In genomic region chr4:127619870-127620269, GRCm38 (mm10) we compare ENCODE assay signal across 10 mouse cellular contexts.
A peak's percentile ranks its signal among the peaks of the same experiment; 100 is the strongest.
DNase-seq lines count a peak whose midpoint lies in the region; ATAC-seq and TF ChIP-seq lines count a peak whose summit lies in the region.
"Had no signal": no experiment of that assay in that cellular context is flagged by ENCODE, and none has a peak within 500 bp of the region (broad histone marks: within the 10 kb centered on the region; RNA-seq: fewer than 3 reads in every experiment).

No protein-coding gene starts in this region.

- WGBS in heart, postnatal 0 days, result 4% methylated on average over 14 of the region's 14 CpGs
- WGBS in heart, embryonic 12.5 days, result 6% methylated on average over 14 of the region's 14 CpGs
- 4% methylated on average over 14 of the region's 14 CpGs for WGBS in intestine, embryonic 15.5 days

- H3K9me3 ChIP-seq in heart, postnatal 0 days (replicated peaks; ENCODE audit: control insufficient read depth, low read length), result no peaks in the 10 kb centered on the region
- H3K9me3 ChIP-seq in heart, embryonic 12.5 days (replicated peaks), result no peaks in the 10 kb centered on the region
- no peaks in the 10 kb centered on the region for H3K9me3 ChIP-seq in intestine, embryonic 15.5 days
- H3K9me3 ChIP-seq: forebrain, embryonic 12.5 days; neural tube, embryonic 12.5 days had no signal

- no peak overlapping the region for H3K4me2 ChIP-seq in heart, postnatal 0 days (ENCODE audit: low read depth, low read length)
- no peak overlapping the region for H3K4me2 ChIP-seq in heart, embryonic 12.5 days
- H3K4me2 ChIP-seq in intestine, embryonic 15.5 days (replicated peaks), result no peak overlapping the region
- H3K4me2 ChIP-seq: forebrain, embryonic 12.5 days; neural tube, embryonic 12.5 days had no signal

- H3K27ac ChIP-seq in heart, postnatal 0 days (ENCODE audit: low read depth), result no peak overlapping the region
- H3K27ac ChIP-seq in heart, embryonic 12.5 days (ENCODE audit: poor library complexity, severe bottlenecking), result no peak overlapping the region
- H3K27ac ChIP-seq in intestine, embryonic 15.5 days, result no peak overlapping the region
- H3K27ac ChIP-seq: forebrain, embryonic 12.5 days; neural tube, embryonic 12.5 days had no signal

- no peak overlapping the region for H3K4me3 ChIP-seq in heart, postnatal 0 days (ENCODE audit: low read depth, low read length)
- no peak overlapping the region for H3K4me3 ChIP-seq in heart, embryonic 12.5 days
- no peak overlapping the region for H3K4me3 ChIP-seq in intestine, embryonic 15.5 days (replicated peaks)
- H3K4me3 ChIP-seq: forebrain, embryonic 12.5 days; neural tube, embryonic 12.5 days had no signal

- peak; percentile 43 for DNase-seq in heart, postnatal 0 days (ENCODE audit: low spot score)
- DNase-seq in R1 (ENCODE audit: low read depth, low spot score), result peak; percentile 73
- peak; percentile 10 for DNase-seq in lung, postnatal 10 days
- no peak for DNase-seq in cerebellum, postnatal 14 days
- DNase-seq in thymus, postnatal 10 days (ENCODE audit: low spot score in 2 of 2), result no peak

- H3K4me1 ChIP-seq in heart, postnatal 0 days (ENCODE audit: control insufficient read depth, insufficient read depth), result no peaks in the 10 kb centered on the region
- H3K4me1 ChIP-seq in heart, embryonic 12.5 days (replicated peaks), result no peaks in the 10 kb centered on the region
- no peaks in the 10 kb centered on the region for H3K4me1 ChIP-seq in intestine, embryonic 15.5 days (replicated peaks)
- H3K4me1 ChIP-seq: forebrain, embryonic 12.5 days; neural tube, embryonic 12.5 days had no signal

- H3K27me3 ChIP-seq in heart, postnatal 0 days (ENCODE audit: control insufficient read depth, insufficient read depth, low read length), result no peaks in the 10 kb centered on the region
- H3K27me3 ChIP-seq in heart, embryonic 12.5 days (replicated peaks), result no peaks in the 10 kb centered on the region
- no peaks in the 10 kb centered on the region for H3K27me3 ChIP-seq in intestine, embryonic 15.5 days (replicated peaks)
- H3K27me3 ChIP-seq: forebrain, embryonic 12.5 days; neural tube, embryonic 12.5 days had no signal

- no peak for TF ChIP-seq CTCF in heart, postnatal 0 days (IDR thresholded peaks at IDR 0.05; ENCODE audit: low read depth)

- ATAC-seq in heart, postnatal 0 days (ENCODE audit: insufficient read depth, low read depth), result peak; percentile 81
- ATAC-seq in heart, embryonic 12.5 days (ENCODE audit: insufficient number of reproducible peaks, low FRiP score), result no peak
- peak; percentile 72; the same call in 1 of the 2 replicates for ATAC-seq in intestine, embryonic 15.5 days
- ATAC-seq in cerebellum, adult (ENCODE audit: insufficient number of reproducible peaks, low FRiP score, low TSS enrichment), result no peak

- no peak overlapping the region for H3K9ac ChIP-seq in heart, postnatal 0 days (replicated peaks; ENCODE audit: low read depth, low read length)
- H3K9ac ChIP-seq in heart, embryonic 12.5 days, result no peak overlapping the region
- H3K9ac ChIP-seq in intestine, embryonic 15.5 days, result no peak overlapping the region
- H3K9ac ChIP-seq: forebrain, embryonic 12.5 days; neural tube, embryonic 12.5 days had no signal

- TF ChIP-seq EP300 in heart, postnatal 0 days (IDR thresholded peaks at IDR 0.05; ENCODE audit: low read depth), result no peak

- H3K36me3 ChIP-seq in heart, postnatal 0 days (replicated peaks; ENCODE audit: control insufficient read depth, insufficient read depth, low read length), result no peaks in the 10 kb centered on the region
- H3K36me3 ChIP-seq in heart, embryonic 12.5 days, result no peaks in the 10 kb centered on the region
- no peaks in the 10 kb centered on the region for H3K36me3 ChIP-seq in intestine, embryonic 15.5 days
- H3K36me3 ChIP-seq: forebrain, embryonic 12.5 days; neural tube, embryonic 12.5 days had no signal

Comparison
In these comparisons a context has a peak if more than half of its experiments do, and no peak if none do; other contexts are left out.
1. ATAC-seq: peak in heart, postnatal 0 days (single experiment) and intestine, embryonic 15.5 days (single experiment); none in heart, embryonic 12.5 days (single experiment) and cerebellum, adult (single experiment).
2. DNase-seq: peak in heart, postnatal 0 days (single experiment), R1 (single experiment) and lung, postnatal 10 days (single experiment); none in cerebellum, postnatal 14 days (0 of 2) and thymus, postnatal 10 days (0 of 2).